Mouse (Mus musculus): ENCODE measurements around the gene Alk. TPM values are rescaled to one million over a fixed set of nuclear protein-coding genes. Genes with fewer than 3 reads are reported as not detected.

Gene Alk
- total RNA-seq, 2 experiments from 2014 or later: 0.10 TPM; not detected in 1

- intact Hi-C loops (cut with DNase I): no loop called here
- no peak for DNase-seq
Measured at GRCm38 (mm10) chr17:72168152-72168551, 436.3 kb downstream of the Alk start.

- DNase-seq: no peak
Measured at GRCm38 (mm10) chr17:72158857-72159385, 445.5 kb downstream of the Alk start.

GRCm38 (mm10) chr17:72157830-72158629 is 446.4 kb downstream of the Alk start:
- no peak for DNase-seq
- intact Hi-C loops (cut with DNase I): no loop called here

More at GRCm38 (mm10) chr17:72158857-72159385, 445.5 kb downstream of the Alk start:
- intact Hi-C loops (cut with DNase I): no loop called here

- intact Hi-C loops (cut with DNase I): no loop called here
- no peak for DNase-seq
Measured at GRCm38 (mm10) chr17:72153038-72153437, 451.4 kb downstream of the Alk start.

GRCm38 (mm10) chr17:72144946-72145598 is 459.4 kb downstream of the Alk start:
- intact Hi-C loops (cut with DNase I): no loop called here
- DNase-seq: no peak

- intact Hi-C loops (cut with DNase I): no loop called here
- no peak for DNase-seq
Measured at GRCm38 (mm10) chr17:72144461-72144860, 460.0 kb downstream of the Alk start.

GRCm38 (mm10) chr17:72132140-72132911 is 472.1 kb downstream of the Alk start:
- intact Hi-C loops (cut with DNase I): no loop called here
- DNase-seq: no peak

- no peak for DNase-seq
- intact Hi-C loops (cut with DNase I): no loop called here
Measured at GRCm38 (mm10) chr17:72121660-72122059, 482.8 kb downstream of the Alk start.

GRCm38 (mm10) chr17:72120278-72120677 is 484.1 kb downstream of the Alk start:
- intact Hi-C loops (cut with DNase I): no loop called here
- no peak for DNase-seq

GRCm38 (mm10) chr17:72118376-72118775 is 486.1 kb downstream of the Alk start:
- intact Hi-C loops (cut with DNase I): no loop called here
- no peak for DNase-seq

GRCm38 (mm10) chr17:72115271-72115944 is 489.0 kb downstream of the Alk start:
- intact Hi-C loops (cut with DNase I): no loop called here
- DNase-seq: no peak

GRCm38 (mm10) chr17:72112004-72112403 is 492.4 kb downstream of the Alk start:
- no peak for DNase-seq
- intact Hi-C loops (cut with DNase I): no loop called here

GRCm38 (mm10) chr17:72111528-72111927 is 492.9 kb downstream of the Alk start:
- DNase-seq: no peak
- intact Hi-C loops (cut with DNase I): no loop called here

- intact Hi-C loops (cut with DNase I): no loop called here
- DNase-seq: no peak
Measured at GRCm38 (mm10) chr17:72087261-72087703, 517.1 kb downstream of the Alk start.

GRCm38 (mm10) chr17:72081396-72081795 is 523.0 kb downstream of the Alk start:
- DNase-seq: no peak
- intact Hi-C loops (cut with DNase I): no loop called here

GRCm38 (mm10) chr17:72076306-72076921 is 528.0 kb downstream of the Alk start:
- intact Hi-C loops (cut with DNase I): no loop called here
- DNase-seq: no peak

GRCm38 (mm10) chr17:72071871-72072270 is 532.6 kb downstream of the Alk start:
- no peak for DNase-seq
- intact Hi-C loops (cut with DNase I): no loop called here

- no peak for DNase-seq
Measured at GRCm38 (mm10) chr17:72068176-72068575, 536.3 kb downstream of the Alk start.

GRCm38 (mm10) chr17:72062978-72063377 is 541.4 kb downstream of the Alk start:
- DNase-seq: no peak
- intact Hi-C loops (cut with DNase I): no loop called here

More at GRCm38 (mm10) chr17:72068176-72068575, 536.3 kb downstream of the Alk start:
- intact Hi-C loops (cut with DNase I): no loop called here

- DNase-seq: no peak
- intact Hi-C loops (cut with DNase I): no loop called here
Measured at GRCm38 (mm10) chr17:72059312-72059711, 545.1 kb downstream of the Alk start.

Measured in gastrocnemius, postnatal 36 days (tissue).